Mouse (Mus musculus) urinary bladder, adult 2 months (tissue): Measurements from ENCODE around the gene Lactb. TPM values are rescaled to one million over a fixed set of nuclear protein-coding genes. Genes with fewer than 3 reads are reported as not detected.

Experiments used
- DNase-seq: peaks from one replicate; pipeline ENCODE4 v3.0.0; 2022; ENCODE audit warnings: low spot score
- polyA plus RNA-seq: library from polyadenylated mRNA; depleted of rRNA; stranded (reverse); fragments of >200 nt; gene quantifications from 2 replicates; pipeline ENCODE4 v1.2.3, GENCODE M21; 2012; rRNA removed

The Lactb gene
- polyA plus RNA-seq = 15.0 and 17.1 TPM in 2 replicates

DNA sequence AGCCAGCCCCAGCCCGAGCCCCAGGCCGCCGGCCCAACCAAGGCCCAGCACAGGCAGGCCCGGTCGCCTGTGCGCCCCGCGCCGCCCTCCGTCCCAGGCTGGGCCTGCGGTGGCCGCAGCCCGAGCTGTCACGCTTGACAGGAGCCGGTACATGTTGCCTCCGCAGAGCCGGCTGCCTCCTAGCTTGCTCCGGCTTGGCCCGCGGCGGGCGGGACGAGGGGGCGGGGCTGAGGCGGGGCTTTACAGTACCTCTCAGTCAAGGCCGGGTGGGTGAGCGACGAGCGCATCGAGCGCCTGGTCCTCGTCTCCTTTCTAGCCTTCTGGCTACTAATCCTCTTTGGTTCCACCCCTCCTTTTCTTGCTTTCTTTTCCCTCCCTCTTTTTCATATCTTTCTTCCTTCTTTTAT, at the start of gene Lactb:
Lactb (minus strand) TSS at position 246 of the 407 bp plus-strand sequence.
- peak; percentile 87 for DNase-seq

GRCm38 (mm10) chr9:67023371-67023770, 48.1 kb upstream of the Lactb start:
- DNase-seq = no peak

DNA sequence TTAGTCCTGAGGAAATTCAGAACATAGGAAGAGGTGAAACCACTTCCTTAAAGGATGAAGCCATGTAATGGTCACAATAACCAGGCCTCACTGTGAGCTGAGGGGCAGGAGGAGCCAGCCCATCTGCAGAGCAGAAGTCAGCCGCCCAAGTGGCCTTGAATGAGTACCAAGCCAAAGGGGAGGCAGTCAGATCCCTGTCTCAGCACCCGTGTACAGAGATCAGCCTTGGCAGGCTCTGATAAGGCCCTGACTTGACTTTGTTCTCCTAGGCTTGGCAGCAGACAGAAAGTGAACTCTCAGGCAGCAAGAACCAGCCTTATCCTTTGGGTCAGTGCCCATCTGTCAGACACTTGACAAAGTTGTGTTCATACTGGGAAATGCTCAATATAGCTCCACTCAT, 44.8 kb upstream of the Lactb start:
- no peak for DNase-seq

DNA sequence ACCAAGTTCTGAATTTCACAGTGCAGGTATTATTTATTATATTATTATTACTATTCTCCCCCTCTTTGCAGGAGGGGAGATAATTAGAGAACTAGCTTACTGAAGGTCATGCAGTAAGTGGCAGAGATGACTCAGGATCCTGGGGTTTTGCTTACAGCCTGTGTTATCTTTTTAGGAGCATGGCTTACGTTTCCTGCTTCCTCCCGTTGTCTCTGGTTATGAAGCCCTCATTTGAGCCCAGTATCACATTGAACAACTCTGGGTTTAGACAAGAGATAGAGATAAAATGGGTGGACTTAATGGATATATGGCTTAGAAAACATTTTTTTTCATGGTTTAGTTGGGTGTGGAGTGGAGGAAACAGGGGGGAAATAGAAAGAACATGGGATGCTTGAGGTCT, 38.2 kb upstream of the Lactb start:
- no peak for DNase-seq

GRCm38 (mm10) chr9:67012470-67012869, 37.2 kb upstream of the Lactb start:
- no peak for DNase-seq

- no peak for DNase-seq
Measured at GRCm38 (mm10) chr9:67011483-67011882, 36.2 kb upstream of the Lactb start.

GRCm38 (mm10) chr9:67008781-67009180, 33.5 kb upstream of the Lactb start:
- DNase-seq = no peak

DNA sequence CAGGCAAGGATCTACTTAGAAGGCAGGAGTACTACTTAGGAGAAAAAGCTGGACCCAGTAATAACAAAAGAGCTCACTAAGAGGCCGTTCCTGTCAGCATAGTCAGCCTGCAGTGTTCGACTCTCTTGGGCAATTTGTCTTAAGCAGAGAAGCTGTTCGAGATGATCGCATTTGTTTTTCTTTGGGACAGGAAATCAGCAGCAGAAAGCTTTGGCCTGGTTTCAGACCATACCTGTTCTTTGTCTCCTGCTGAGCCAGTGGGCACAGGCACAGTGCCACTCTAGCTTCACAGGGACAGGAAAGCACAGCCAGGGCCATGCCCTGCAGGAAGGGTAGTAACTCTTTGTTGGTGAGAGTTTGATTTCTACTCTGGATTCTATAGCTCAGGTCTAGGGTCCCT, 31.1 kb upstream of the Lactb start:
- no peak for DNase-seq

- DNase-seq = no peak
Measured at GRCm38 (mm10) chr9:67005161-67005742, 30.0 kb upstream of the Lactb start.

GRCm38 (mm10) chr9:67003656-67004055, 28.4 kb upstream of the Lactb start:
- no peak for DNase-seq

DNA sequence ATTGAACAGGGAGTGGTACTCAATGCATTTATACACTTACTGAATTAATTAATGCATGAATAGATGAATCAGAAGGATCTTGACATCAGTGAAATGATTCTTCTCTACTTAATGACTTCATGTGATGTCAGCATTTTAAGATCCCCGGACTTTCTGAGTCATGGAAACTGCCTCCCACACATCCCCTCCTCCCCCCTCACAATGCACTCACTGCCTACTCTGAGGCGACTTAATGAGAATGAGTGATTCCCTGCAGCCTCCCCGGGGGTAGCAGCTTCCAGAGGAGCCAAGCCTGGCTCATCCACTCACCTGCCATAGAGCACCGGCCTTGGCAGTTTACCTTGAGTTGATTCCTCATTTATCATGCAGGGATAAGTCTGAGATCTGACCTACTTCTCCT, 27.9 kb upstream of the Lactb start:
- no peak for DNase-seq

- DNase-seq = no peak
Measured at GRCm38 (mm10) chr9:67001506-67001905, 26.2 kb upstream of the Lactb start.

GRCm38 (mm10) chr9:67001050-67001449, 25.8 kb upstream of the Lactb start:
- DNase-seq = peak; percentile 45

- DNase-seq = no peak
Measured at GRCm38 (mm10) chr9:66999698-67000097, 24.4 kb upstream of the Lactb start.

GRCm38 (mm10) chr9:66991750-66992410, 16.6 kb upstream of the Lactb start:
- no peak for DNase-seq

DNA sequence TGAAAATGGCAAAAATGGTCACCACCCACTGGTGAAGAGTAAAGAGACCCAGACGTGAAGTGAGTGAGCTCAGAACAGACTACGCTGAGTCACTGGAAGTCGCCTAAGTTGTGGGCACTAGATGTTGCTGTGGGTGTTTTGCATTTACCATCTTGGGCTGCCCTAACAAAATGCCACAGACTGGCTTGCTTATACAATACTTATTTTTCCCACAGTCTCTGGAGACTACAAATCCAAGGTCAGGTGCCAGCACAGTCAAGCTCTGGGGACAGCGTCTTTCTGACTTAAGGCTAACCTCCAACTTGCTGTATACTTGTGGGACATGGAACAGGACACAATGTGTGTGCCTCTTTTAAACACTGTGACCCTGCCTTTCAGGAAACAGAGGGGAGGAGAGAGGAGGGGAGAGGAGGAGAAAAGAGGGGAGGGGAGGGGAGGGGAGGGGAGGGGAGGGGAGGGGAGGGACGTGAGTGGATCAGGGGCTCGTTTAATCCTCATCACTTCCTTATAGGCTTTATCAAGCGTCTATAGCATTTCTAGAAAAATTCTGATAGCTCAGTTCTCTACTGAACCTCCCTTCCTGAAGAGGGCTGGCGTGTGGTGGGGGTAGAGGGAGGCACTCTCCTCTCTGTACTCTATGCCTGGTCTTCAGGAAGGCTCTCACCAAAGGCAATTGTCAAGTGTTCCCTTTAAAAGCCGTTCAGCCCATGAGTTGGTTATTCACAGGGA, 15.9 kb upstream of the Lactb start:
- no peak for DNase-seq

- no peak for DNase-seq
Measured at GRCm38 (mm10) chr9:66990046-66990445, 14.8 kb upstream of the Lactb start.

DNA sequence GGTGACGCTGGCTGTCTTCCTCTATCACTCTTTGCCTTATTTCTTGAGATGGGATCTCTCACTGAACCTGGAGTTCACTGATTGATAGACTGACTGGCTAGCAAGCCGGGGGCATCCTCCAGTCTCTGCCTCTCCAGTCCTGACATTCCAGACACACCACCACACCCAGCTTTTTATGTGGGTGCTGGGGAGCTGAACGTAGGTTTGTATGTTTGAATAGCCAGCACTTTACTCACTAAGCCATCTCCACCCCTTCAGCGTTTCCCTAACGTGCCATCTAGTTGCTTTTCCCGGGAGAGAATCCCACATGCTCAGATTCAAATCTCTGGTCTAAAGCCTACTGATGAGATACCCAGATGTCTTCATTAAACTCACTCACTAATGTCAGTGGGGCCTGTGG, 14.3 kb upstream of the Lactb start:
- DNase-seq = no peak

DNA sequence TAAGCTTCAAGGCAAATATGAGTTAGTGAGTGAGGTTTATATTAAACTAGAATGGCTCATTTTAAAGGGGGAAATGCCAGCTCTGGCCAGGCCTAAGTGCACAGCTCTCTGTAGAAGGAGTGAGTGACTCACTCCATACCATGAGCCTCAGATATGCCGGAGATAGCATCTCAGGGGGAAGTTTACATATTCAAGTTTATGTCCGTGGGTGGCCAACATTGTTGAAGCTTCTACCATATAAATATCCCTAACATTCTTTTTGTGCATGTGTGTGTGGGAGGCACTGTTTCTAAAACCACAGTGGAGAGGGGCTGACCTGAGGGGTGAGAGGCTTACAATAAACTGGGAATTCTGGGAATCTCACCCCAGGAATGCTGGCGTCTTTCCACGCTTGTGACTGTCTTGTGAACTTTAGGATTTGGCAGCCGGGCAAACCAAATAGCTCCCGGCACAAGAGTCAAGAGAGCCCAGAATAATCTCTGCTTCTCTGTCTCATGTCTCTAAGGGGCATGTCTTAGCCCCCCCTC, 13.7 kb upstream of the Lactb start:
- DNase-seq = no peak

DNA sequence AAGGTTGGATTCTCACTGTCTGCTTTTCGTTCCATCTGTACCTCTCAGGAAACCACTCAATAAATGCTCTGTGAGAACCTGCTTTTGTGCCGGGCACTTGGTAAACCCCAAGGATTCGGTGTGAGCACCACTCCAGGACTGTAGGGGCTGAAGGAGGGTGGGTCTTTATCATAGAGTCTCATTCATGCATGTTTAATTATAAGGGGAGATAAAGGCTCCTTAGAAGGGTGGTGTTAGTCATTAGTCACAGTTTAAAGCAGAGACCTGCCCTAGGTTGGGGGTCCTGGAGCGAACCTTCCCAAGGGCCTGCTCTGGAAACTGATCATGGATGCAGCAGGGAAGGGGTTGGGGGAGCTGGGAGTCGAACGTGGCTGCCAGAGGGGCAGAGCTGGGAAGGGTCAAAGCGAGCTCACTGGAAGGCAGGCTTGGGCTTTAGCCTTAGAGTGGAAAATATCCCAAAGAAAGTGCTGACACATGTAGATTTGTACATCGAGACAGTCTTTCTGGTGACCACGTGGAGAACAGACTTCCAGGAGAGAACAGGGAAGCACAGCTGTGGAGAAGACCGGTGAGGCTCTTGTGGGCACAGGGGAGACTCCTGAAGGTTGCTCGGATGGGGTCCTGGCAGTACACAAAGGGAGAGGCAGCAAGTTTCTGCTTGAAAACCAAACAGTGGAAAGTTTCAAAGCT, 13.1 kb upstream of the Lactb start:
- no peak for DNase-seq

DNA sequence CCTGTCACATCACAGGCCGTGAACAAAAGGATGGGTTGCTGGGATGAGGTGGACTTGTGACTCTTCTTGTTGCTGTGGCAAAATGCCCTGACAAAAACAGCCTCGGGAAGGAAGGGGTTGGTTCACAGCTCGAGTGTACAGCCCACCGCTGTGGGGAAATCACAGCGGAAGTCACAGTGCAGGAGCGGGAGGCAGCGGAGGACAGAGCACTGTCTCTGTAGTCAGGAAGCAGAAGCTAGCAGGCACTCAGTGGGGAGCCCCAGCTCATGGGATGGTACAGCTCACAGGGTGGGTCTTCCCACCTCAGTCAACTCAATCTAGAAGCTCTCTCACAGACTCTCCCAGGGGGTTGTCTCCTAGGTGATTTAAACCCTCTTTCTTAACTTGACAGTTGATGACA, 10.1 kb upstream of the Lactb start:
- DNase-seq = no peak

- no peak for DNase-seq
Measured at GRCm38 (mm10) chr9:66982085-66982484, 6.8 kb upstream of the Lactb start.
